20 mouse cellular contexts compared by ENCODE assay signal in genomic region chr13:20295278-20295970, GRCm38 (mm10).
DNase-seq lines count a peak whose midpoint lies in the region; ATAC-seq lines count a peak whose summit lies in the region.
"Had no signal": no experiment of that assay in that cellular context is flagged by ENCODE, and none has a peak within 500 bp of the region (broad histone marks: within the 10 kb centered on the region; RNA-seq: fewer than 3 reads in every experiment).

No protein-coding gene starts in this region.

- 0 out of 2 replicates have a peak, but pooled peaks have one; percentile 37 for ATAC-seq in megakaryocyte-erythroid progenitor cell, adult 5-6 weeks (replicated peaks; ENCODE audit: low FRiP score, low TSS enrichment, poor library complexity, severe bottlenecking)
- ATAC-seq: CD4-positive, CD25-positive, alpha-beta regulatory T cell, adult 4 months; forebrain, embryonic 15.5 days; hindbrain, embryonic 16.5 days; intestine, embryonic 15.5 days had no signal

- peak; percentile 14 for DNase-seq in lung, postnatal 25 days (ENCODE audit: low spot score)
- no peak for DNase-seq in lung, postnatal 4 days
- DNase-seq in 416B (ENCODE audit: low read depth) = peak; percentile 93
- DNase-seq in cerebellum, adult 8-10 months = no peak
- no peak for DNase-seq in B cell, adult 2 months
- DNase-seq: adrenal gland, postnatal 10 days; adrenal gland, postnatal 36 days; cerebellum, adult 18-20 months; cerebellum, adult 9-11 months; cerebellum, postnatal 36 days; embryo, embryonic 11 days; gastrocnemius, postnatal 25 days; heart, adult 18-20 months; heart, postnatal 10 days; heart, postnatal 36 days had no signal

Comparison
In these comparisons a context has a peak if more than half of its experiments do, and no peak if none do; other contexts are left out.
1. DNase-seq: peak in lung, postnatal 25 days (single experiment) and 416B (single experiment); none in lung, postnatal 4 days (0 of 2), cerebellum, adult 8-10 months (single experiment) and B cell, adult 2 months (0 of 2).